Mouse (Mus musculus) brain, embryonic 14.5 days (tissue): ENCODE measurements around the gene Pirt.

Experiments used
- CTCF ChIP-seq: fragments of 200-500 bp; IDR thresholded peaks from 2 replicates; pipeline ENCODE4 v1.5.1; 2012; ENCODE audit warnings: inconsistent platforms, mild to moderate bottlenecking, moderate library complexity, borderline replicate concordance; ENCODE audit not compliant: insufficient read depth, insufficient read length; ENCODE audit errors: extremely low read depth
- POLR2A ChIP-seq: fragments of 200-500 bp; IDR thresholded peaks from 2 replicates; pipeline ENCODE4 v1.6.1; 2012; ENCODE audit warnings: mild to moderate bottlenecking, inconsistent platforms, borderline replicate concordance; ENCODE audit not compliant: poor library complexity, insufficient read depth, insufficient read length, severe bottlenecking; ENCODE audit errors: extremely low read depth

DNA sequence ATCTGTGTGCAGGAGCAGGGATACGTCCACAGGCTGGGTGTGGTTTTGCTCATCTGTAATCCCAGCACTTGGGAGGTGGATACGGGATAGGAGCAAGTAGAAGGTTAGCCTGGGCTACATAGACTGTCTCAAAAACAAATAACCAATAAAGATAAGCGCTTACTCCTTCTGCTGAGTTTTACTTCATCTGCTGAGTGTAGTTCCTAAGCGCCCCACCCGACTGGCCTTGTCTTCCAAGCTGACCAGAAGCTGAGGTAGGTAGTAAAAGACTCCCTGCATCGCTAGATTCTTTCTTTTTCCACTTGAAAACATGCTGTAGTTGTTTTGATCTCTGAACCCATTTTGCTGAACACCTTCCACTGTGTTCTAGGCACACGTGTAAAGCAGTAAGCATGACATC lies 9.0 kb upstream of the Pirt start:
- no peak for TF ChIP-seq CTCF
- no peak for TF ChIP-seq POLR2A
